Mouse (Mus musculus) stomach, embryonic 16.5 days (tissue): ENCODE measurements around the gene Cdc25b. TPM values are rescaled to one million over a fixed set of nuclear protein-coding genes. Genes with fewer than 3 reads are reported as not detected.
"Not testable (repeated sequence)": the region's sequence is repeated elsewhere in the genome, so short reads cannot be mapped to it uniquely, and the experiment has no call there.

Experiments used
- ATAC-seq: fragments of 200-750 bp; cut with Nextera tagmentation; 2 replicates; pipeline ENCODE4 v1.8.0; 2017; ENCODE audit warnings: moderate number of reproducible peaks, moderate TSS enrichment; ENCODE audit not compliant: insufficient read depth, low FRiP score
- H3K27ac ChIP-seq: fragments of 300-500 bp; sonication (generic); 2 replicates; pipeline ENCODE4 v1.5.1; 2014; ENCODE audit warnings: low read length
- H3K27me3 ChIP-seq: fragments of 300-500 bp; sonication (generic); 2 replicates; pipeline ENCODE4 v1.6.1; 2014; ENCODE audit warnings: low read length, control low read depth, mixed read lengths; ENCODE audit not compliant: control insufficient read depth, insufficient read depth
- H3K36me3 ChIP-seq: fragments of 300-500 bp; sonication (generic); 2 replicates; pipeline ENCODE4 v1.6.1; 2014; ENCODE audit warnings: low read length; ENCODE audit not compliant: control insufficient read depth, insufficient read depth
- H3K4me1 ChIP-seq: fragments of 300-500 bp; sonication (generic); 2 replicates; pipeline ENCODE4 v1.6.1; 2014; ENCODE audit warnings: low read length, control low read depth, mixed read lengths; ENCODE audit not compliant: control insufficient read depth, insufficient read depth
- H3K4me2 ChIP-seq: fragments of 300-500 bp; sonication (generic); 2 replicates; pipeline ENCODE4 v1.6.1; 2014; ENCODE audit warnings: low read depth, low read length, mixed read lengths
- H3K4me3 ChIP-seq: fragments of 300-500 bp; sonication (generic); replicated peaks from 2 replicates; pipeline ENCODE4 v1.5.1; 2014; ENCODE audit warnings: mild to moderate bottlenecking, low read length
- H3K9ac ChIP-seq: fragments of 300-500 bp; sonication (generic); 2 replicates; pipeline ENCODE4 v1.6.1; 2014; ENCODE audit warnings: low read length
- H3K9me3 ChIP-seq: fragments of 300-500 bp; sonication (generic); replicated peaks from 2 replicates; pipeline ENCODE4 v1.6.1; 2016; ENCODE audit warnings: low read length, control low read depth; ENCODE audit not compliant: control insufficient read depth
- WGBS: fragments of 180-500 bp; shearing (Covaris S2); extraction: QIAGEN DNeasy Blood & Tissue Kit; methylation state at CpG from one replicate; pipeline ENCODE4 v1.1.7; 2014; 5-methylcytosine and 5-hydroxymethylcytosine counted together
- polyA plus RNA-seq: library from polyadenylated mRNA; unstranded; fragments of >200 nt; fragmentation: Nextera tagmentation; extraction: Ambion mirVana; gene quantifications from 2 replicates; pipeline ENCODE4 v1.2.1, GENCODE M21; 2015

The Cdc25b gene
- polyA plus RNA-seq, 1 experiment from 2014 or later = 72.3 TPM

DNA sequence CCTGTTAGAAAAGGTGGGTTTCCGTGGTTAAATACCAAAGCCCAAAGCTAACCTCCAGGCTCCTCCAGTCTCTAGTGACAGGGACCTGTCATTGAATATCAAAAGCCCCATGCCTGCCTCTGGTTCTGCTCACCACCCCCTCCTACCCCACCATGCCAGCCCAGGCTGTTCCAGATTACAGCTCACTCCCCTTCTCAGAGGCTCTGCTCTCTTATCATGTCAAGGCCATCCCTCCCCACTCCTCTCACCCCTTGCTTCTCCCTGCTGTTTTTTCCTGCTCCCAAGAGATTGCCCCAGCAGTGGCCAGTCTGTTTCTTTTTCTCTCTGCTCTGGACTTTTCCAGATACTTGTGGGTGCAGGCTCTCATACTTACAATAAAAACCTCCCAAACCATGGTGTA is 36.8 kb downstream of the Cdc25b start:
- Histone ChIP-seq H3K27ac (no peak overlapping the region), H3K27me3 (peaks cover 3% of the 10 kb centered on the region; the same call in 1 of the 2 replicates), H3K36me3 (no peaks in the 10 kb centered on the region), H3K4me3 (no peak overlapping the region), H3K4me1 (no peaks in the 10 kb centered on the region), H3K9me3 (no peaks in the 10 kb centered on the region), H3K4me2 (no peak overlapping the region), H3K9ac (no peak overlapping the region)
- peak; percentile 75; the same call in 1 of the 2 replicates for ATAC-seq
- 50% methylated on average over 1 of the region's 1 CpGs for WGBS

DNA sequence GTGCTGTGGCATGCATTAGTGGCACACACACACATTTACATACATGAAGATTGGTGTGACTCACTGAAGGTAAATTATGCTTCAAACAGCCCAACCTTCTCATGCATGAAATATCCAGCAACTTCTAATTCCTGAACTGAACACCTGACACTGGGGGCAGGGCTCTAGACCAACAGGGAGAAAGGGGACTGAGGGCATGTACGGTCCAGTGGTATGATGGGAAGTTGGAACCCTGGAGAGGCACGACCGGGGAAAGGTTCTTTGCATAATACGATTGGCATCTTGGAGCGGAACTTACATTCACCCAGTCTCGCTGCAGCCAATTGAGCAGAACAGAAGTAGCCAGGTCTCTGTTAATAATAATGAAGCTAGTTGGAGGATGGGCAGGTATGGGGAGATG is 38.4 kb downstream of the Cdc25b start:
- Histone ChIP-seq H3K9me3 (no peaks in the 10 kb centered on the region), H3K4me1 (no peaks in the 10 kb centered on the region), H3K27me3 (peaks cover 3% of the 10 kb centered on the region; the same call in 1 of the 2 replicates), H3K4me3 (no peak overlapping the region), H3K27ac (no peak overlapping the region), H3K9ac (no peak overlapping the region), H3K4me2 (no peak overlapping the region), H3K36me3 (no peaks in the 10 kb centered on the region)
- no peak for ATAC-seq
- WGBS = 91% methylated on average over 6 of the region's 6 CpGs

DNA sequence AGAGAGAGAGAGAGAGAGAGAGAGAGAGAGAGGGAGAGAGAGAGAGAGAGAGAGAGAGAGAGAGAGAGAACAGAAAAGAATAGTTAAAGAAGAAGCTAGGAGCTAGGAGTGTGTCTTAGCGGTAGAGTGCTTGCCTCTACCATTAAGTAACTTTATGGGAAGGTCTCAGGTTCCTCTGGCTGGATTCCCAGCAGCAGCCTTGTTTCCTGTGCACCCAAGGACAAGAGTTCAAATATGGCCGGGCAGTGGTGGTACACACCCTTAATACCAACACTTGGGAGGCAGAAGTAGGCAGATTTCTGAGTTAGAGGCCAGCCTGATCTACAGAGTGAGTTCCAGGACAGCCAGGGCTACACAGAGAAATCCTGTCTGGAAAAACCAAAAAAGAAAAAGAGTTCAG is 39.9 kb downstream of the Cdc25b start:
- H3K4me1 ChIP-seq, H3K4me2 ChIP-seq, H3K9ac ChIP-seq, H3K9me3 ChIP-seq, ATAC-seq, H3K27me3 ChIP-seq, H3K27ac ChIP-seq, H3K4me3 ChIP-seq, H3K36me3 ChIP-seq: not testable (repeated sequence)
- 65% methylated on average over 2 of the region's 2 CpGs for WGBS

DNA sequence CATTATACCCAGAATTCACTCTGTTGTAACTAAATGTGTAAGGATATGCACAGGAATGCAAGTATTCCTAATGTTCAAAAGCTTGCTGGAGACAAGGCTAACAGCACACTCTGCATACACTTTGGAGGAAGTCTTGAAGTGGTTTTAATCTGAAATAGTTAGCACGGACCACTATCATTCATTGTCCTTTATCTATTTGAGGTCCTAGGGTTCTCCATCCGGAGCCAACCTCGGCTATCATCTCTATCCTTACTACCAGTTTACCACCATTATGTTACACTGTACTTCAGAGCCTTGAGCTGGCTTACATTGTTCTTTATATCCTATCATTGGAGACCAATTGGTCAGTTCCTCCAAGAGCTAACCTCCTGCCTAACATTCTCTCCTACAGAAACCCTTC is 40.5 kb downstream of the Cdc25b start:
- WGBS = 81% methylated on average over 3 of the region's 3 CpGs
- H3K36me3 ChIP-seq = no peaks in the 10 kb centered on the region
- no peak overlapping the region for H3K4me2 ChIP-seq

DNA sequence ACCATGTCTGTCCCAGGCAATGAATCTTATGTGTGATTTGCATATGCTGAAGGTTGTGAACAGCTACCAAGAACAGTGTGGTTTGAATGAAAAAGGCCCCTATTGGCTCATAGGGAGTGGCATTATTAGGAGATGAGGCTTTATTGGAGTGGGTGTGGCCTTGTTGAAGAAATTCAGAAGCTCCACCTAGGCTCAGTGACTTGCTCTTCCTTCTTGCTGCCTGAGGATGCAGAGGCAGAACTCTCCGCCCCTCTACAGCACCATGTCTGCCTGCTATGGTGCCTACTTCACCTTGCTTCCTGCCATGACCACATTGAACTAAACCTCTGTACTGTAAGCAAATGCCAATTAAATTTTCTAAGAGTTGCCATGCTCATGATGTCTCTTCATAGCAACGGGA is 45.8 kb downstream of the Cdc25b start:
- Histone ChIP-seq H3K4me1 (peaks cover 12% of the 10 kb centered on the region), H3K9me3 (no peaks in the 10 kb centered on the region), H3K4me2 (no peak overlapping the region), H3K4me3 (no peak overlapping the region), H3K27me3 (peaks cover under 1% of the 10 kb centered on the region; the same call in 1 of the 2 replicates), H3K36me3 (no peaks in the 10 kb centered on the region), H3K27ac (no peak overlapping the region), H3K9ac (no peak overlapping the region)
- no peak for ATAC-seq
- 80% methylated on average over 2 of the region's 2 CpGs for WGBS

More for the DNA sequence above, 40.5 kb downstream of the Cdc25b start:
- Histone ChIP-seq H3K9me3 (no peaks in the 10 kb centered on the region), H3K27ac (no peak overlapping the region), H3K27me3 (peaks cover 3% of the 10 kb centered on the region; the same call in 1 of the 2 replicates), H3K4me3 (no peak overlapping the region), H3K9ac (no peak overlapping the region), H3K4me1 (no peaks in the 10 kb centered on the region)
- ATAC-seq = no peak

DNA sequence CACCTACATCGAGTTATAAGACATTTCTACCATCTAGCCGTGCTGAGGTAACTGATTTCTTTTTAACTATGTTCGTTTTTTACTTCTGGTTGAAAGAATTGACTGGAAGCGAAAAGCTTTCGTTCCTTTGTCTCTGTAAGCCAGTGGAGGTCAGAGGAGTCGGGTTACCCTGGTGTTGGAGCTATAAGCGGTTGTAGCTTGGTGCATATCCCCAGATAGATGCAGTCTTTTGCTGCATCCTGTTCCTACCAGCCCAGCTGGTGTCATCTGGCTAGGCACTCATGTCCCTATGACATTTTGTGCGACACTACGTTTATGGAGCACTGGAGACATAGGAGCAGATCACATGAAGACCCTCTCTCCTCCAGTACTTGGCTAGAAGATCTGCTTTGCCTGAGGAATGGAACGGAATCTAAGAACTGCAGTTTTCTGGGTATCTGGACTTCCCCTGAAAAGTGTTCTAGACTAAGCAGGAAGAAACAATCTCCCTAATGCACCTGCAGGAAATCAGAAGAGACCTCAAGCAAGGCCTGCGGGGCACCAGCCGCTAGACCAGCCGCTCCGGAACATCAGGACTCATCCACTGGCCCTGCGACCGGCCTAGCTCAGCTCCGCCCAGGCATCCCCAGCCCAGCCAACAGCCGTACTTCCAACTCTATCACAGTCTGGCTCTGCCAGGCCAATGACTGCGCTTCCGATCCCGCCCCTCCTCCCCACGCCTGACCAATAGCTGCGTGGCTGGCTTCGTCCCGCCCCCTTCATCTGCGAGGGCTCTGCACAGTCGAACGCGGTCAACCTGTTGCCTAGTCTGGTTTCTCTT is 46.8 kb downstream of the Cdc25b start, which contains the start of gene Mavs:
Gene Mavs, plus strand, starts transcription at position 757 of the 820 bp plus-strand sequence.
- Histone ChIP-seq H3K9me3 (no peaks in the 10 kb centered on the region), H3K9ac (peak within 1 kb of the TSS; percentile 87), H3K4me3 (peak within 1 kb of the TSS; percentile 76), H3K4me2 (peak within 1 kb of the TSS; percentile 85), H3K27ac (peak within 1 kb of the TSS; percentile 81), H3K27me3 (no peaks in the 10 kb centered on the region), H3K4me1 (peaks cover 12% of the 10 kb centered on the region), H3K36me3 (no peaks in the 10 kb centered on the region)
- WGBS = 11% methylated on average over 29 of the region's 29 CpGs
- peak; percentile 100 for ATAC-seq

DNA sequence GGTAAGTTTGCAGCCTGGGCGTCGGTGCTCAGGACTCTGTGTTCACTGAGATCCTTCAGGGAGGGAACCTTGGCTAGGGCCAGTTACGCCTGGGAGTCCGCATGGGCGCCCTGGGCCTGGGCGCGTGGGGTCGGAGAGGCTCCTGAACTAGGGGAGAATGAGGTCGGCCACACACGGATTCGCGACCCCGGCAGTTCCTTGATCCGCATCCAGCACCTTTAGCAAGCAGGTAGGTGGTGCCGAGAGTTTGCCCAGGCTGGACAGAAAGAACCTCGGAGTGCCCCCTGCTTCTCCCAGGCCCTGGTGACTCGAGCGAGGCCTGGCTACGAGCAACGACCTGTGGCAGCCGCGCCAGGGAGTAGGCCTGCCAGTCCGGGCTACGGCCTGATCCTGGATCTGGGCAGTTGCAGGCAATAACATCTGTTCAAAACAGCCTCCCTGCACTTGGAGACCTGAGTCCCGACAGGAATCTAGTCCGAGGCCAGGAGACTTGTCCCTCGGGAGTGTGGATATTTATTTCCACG is 47.4 kb downstream of the Cdc25b start:
- Histone ChIP-seq H3K4me2 (peak overlapping the region; percentile 85), H3K9ac (peak overlapping the region; percentile 87), H3K9me3 (no peaks in the 10 kb centered on the region), H3K36me3 (no peaks in the 10 kb centered on the region), H3K4me1 (peaks cover 12% of the 10 kb centered on the region), H3K27ac (peak overlapping the region; percentile 81), H3K4me3 (peak overlapping the region; percentile 76), H3K27me3 (no peaks in the 10 kb centered on the region)
- 7% methylated on average over 28 of the region's 28 CpGs for WGBS
- ATAC-seq = peak; percentile 16; the same call in 1 of the 2 replicates

DNA sequence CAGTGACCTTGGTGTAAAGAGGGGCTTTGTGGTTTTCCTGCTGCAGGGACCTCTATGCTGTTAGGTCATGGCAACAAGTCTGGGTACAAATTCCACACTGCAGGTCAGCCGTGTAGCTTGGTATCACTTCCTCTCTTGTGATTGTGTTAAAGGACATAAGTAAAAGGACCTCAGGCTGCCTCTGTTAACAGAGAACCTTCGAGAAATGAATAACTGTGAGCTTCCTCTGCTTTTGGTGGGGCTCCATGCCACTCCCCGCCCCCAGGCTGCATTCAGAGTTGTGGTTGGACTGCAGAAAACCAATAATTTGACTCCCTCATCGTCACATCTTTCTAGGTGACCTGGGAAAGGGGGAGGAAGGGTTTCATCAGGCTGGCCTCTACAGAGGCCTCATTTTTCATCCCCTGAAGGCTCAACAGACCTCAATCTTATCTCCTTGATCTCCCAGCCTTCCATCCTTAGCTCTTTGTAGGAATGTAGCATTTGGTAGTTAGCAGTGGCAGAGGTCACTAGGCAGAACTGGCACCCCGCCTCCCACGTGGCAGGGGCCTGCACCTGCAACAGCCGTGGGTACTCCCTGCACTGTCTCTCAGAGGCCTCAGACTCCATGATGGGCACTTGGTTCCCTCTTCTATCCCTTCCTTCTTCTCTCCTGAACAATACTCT is 48.4 kb downstream of the Cdc25b start:
- Histone ChIP-seq H3K9ac (peak overlapping the region; percentile 87), H3K27ac (no peak overlapping the region), H3K27me3 (no peaks in the 10 kb centered on the region), H3K4me1 (peaks cover 12% of the 10 kb centered on the region), H3K36me3 (no peaks in the 10 kb centered on the region), H3K4me2 (peak overlapping the region; percentile 85), H3K9me3 (no peaks in the 10 kb centered on the region), H3K4me3 (peak overlapping the region; percentile 76)
- WGBS = 57% methylated on average over 7 of the region's 7 CpGs
- no peak for ATAC-seq

DNA sequence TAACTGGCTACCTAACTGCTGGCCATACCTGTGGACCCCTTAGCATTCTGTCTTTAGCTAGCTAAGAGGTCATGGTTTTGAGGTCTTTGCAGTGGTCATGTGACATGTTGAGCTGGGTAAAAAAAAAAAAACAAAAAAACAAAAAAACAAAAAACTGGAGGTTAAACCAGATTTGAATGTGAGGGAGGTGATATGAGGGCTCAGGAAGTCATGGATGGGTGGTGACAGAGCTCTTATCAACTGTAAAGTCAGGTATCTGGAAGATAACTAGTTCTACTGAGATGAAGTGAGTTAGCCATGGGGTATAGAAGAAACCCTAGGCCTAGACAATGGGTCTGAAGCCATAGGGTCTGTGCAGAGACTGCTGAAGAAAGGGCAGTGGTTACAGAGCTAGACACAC is 55.4 kb downstream of the Cdc25b start:
- Histone ChIP-seq H3K4me3 (no peak overlapping the region), H3K27me3 (no peaks in the 10 kb centered on the region), H3K4me2 (no peak overlapping the region), H3K36me3 (peaks cover 41% of the 10 kb centered on the region), H3K27ac (no peak overlapping the region), H3K9ac (no peak overlapping the region), H3K9me3 (no peaks in the 10 kb centered on the region), H3K4me1 (no peaks in the 10 kb centered on the region)
- no peak for ATAC-seq
